Mouse (Mus musculus) ES-CJ7 (cell line): ENCODE results near the gene Adamts17.

Experiments used
- DNase-seq: peaks from one replicate; pipeline ENCODE4 v3.0.0; 2011; ENCODE audit warnings: low read depth, low spot score

Adamts17 gene

GRCm38 (mm10) chr7:66970235-66970634, 130.7 kb downstream of the Adamts17 start:
- no peak for DNase-seq

DNA sequence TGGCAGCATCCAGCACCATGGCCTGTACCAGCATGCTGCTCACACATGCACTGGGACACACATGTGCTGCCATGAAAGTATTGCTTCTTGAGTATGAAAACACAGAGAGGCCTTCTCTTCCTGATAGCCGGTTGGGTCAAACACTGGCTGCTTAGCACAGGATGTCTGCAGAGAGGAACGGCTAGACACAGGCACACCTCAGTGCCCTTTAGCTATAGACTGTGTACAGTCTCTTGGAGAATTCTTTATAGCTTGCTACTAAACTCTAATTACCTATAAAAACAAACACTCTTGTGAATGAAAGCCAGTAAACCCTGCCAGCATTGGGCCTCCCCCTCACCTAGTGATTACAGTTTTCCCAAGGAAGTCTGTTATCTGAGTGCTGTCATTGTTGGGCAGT, 131.4 kb downstream of the Adamts17 start:
- no peak for DNase-seq

DNA sequence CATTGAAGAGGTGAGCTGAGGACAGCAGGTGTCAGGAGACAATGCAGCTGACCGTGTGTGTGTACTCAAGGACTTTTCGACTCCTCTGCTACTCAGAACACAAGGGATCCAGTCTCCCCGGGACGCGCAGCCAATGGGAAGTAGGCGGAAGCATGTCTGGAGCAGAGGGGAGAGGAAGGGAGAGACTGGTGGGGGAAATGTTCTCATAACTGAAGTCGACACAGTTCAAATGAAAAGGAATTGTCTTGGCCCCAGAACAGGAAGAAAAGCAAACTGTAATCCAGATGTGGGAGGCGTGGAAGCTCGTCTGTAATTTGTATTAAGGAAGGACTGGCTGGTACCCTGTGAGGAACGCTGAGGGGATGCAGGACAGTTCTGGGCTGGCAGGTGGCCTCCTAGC, 135.3 kb downstream of the Adamts17 start:
- DNase-seq, result no peak

DNA sequence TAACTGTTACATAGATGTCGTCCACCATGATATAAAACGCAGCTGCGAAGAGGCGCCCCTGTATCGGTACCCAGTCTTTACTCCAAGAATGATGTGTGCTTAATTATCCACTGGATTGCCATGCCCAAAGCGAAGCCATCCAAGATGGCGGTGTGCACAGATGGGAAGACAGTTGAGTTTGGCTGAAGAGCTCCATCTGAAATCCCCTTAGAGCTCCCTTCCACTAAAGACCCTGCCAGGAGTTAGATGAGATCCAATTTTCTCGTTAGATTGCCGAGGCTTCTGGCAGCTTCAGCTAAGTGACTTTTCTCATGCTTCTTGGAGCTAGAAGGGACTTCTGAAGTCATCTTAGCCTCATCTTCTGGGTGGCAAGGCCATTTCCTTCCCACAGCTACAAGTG, 136.8 kb downstream of the Adamts17 start:
- DNase-seq, result no peak

DNA sequence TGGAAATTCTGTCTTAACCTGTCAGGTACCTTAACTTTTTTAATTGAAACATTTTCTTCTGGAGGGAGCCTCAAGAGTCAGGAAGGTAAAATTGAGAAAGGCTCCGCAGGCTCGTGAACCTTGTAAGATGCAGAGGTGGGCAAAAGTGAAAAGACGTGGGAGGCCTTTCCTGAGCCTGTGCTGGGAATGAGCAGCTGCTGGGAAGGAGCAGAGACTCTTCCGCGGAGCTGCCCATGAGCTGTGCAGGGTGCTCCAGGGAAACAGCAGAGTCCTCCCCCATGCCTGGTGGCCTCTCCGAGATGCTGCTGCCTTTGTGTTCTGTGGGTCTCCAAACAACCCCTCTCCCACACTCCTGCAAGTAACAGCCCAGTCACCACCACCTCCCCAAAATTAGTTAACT, 142.1 kb downstream of the Adamts17 start:
- DNase-seq, result no peak

DNA sequence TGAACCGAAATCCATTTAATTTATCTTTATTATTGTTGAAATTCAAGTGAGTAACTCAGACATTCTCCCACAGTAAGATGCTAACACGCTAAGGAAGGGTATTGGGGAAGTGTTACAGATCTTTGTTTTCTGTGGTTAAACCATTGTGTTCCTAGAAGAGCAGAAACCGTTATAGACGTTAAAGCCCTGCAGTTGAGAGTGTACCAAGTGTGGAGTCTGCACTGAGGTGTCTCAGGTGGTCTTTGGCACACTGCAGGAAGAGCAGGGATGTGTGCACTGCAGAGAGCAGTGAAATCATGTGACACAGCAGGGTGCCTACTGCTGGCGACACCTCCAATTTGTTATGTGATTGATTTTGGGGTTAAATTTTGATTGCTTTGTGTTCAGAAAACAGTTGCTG, 142.5 kb downstream of the Adamts17 start:
- no peak for DNase-seq

DNA sequence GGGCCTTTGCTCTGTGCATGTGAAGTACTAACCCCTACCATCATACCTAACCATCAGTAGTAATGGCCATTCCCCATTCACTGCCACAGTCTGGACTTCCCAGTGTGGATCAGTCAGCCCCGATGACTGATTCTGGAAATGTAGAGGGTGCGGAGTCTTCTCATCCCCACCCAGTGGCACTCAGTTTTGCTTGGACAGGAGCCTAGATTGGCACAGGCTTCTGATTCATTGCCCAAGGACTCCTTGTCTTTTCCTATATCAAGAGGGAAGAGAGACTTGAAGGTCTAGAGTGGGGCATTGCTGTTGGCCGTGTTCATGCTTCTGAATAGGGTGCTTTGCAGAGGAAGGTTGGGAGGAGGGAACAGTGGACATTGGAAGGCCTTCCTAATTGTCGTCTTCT, 148.1 kb downstream of the Adamts17 start:
- no peak for DNase-seq

DNA sequence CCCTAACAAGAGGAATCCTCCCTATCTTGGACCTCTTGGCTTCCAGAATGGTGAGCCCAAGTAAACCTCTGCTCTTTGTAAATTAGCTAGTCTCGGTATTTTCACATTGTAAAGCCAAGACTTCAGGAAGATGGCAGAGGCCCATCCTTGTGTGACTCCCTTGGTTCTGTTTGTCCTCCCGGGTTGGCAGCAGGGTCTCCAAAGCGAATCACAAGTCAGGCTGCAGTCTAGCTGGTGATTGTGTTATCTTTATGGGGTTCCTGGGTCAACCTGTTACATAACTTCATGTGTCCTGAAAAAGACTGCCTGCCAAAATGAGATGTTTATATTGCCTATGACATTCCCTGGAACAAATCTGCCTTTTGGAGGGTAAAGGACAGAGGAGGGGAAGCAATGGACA, 148.9 kb downstream of the Adamts17 start:
- no peak for DNase-seq

DNA sequence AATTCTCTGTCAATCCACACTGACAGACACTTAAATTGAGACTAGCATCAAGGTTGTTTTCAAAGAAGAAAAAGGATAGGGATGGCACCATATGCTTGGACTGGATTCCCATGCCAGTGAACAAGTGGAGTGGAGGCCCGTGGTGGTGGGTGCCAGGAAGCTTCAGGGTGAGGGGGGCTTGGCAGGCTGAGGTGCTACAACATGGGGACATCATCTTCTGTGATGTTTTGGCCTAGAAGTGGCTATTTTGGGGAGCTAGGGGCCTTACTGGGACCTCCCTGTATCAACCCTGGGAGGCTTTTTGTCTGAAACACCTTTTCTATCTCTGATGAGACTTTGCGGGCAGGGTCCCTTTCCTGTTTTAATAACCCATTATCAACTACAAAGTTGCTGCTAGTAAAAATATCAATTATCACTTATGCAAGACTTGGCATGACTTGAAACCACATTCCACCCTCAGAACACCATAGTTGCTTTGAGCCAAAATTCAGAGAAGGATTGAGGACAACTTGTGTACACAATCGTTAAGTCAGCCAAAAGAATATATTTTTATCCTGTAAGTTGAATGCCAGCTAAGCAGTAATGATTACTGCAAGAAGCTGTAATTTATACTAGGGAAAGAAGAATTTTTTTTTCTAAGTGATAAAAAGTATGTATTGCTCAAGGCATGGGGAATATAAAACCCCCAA, 150.0 kb downstream of the Adamts17 start:
- DNase-seq, result no peak

- no peak for DNase-seq
Measured at GRCm38 (mm10) chr7:66998821-66999220, 159.3 kb downstream of the Adamts17 start.

DNA sequence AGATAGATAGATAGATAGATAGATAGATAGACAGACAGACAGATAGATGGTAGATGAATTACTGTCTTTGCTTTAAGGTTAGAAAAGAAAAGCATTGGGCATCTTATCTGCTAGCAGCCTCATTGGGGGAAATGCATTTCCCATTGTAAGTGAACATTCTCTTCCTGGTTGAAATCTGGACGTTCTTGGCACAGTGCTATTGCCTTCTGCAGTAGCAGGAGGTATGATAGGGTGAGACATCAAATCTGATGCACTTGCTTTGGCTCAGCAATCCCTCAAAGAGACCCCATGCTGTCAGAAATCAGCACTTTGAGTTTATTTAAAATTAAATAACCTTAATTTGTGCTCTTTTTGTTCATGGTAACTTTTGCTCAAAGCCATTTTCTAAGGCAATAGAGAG, 164.1 kb downstream of the Adamts17 start:
- DNase-seq, result no peak

GRCm38 (mm10) chr7:67004220-67004619, 164.7 kb downstream of the Adamts17 start:
- no peak for DNase-seq

GRCm38 (mm10) chr7:67009841-67010240, 170.3 kb downstream of the Adamts17 start:
- no peak for DNase-seq

- DNase-seq, result no peak
Measured at GRCm38 (mm10) chr7:67012011-67012751, 172.6 kb downstream of the Adamts17 start.

DNA sequence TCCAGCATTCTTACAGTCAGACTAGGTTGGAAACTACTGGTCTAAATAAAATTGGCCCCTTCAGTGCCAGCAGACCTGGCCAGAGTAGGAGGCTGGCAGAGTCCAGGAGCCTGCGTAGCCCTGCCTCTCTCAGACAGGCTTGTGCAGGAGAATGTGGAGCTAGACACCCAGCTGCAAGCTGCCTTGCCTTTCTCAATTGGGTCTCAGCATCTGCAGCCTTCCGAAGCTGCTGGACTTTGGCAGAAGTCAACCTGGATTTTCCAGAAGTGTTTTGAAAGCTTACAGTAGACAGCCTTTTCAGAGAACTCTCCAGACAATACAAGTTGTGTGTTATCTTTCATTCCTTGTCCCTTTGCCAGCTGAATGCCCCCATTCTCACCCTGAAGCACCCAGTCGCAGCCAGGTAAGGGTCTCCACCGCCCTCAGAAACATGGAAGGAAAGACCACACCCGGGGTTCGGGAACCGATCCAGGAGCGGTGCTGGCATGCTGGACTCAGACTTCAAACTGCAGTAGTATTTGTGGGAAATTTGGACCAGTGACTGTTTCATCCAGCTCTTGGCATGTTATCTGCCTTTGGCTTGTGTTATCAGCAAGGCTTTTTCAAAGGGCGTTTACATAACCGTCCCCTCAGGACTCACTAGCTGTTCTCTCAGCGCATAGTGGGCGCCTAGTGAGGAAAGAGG, 173.8 kb downstream of the Adamts17 start:
- no peak for DNase-seq

DNA sequence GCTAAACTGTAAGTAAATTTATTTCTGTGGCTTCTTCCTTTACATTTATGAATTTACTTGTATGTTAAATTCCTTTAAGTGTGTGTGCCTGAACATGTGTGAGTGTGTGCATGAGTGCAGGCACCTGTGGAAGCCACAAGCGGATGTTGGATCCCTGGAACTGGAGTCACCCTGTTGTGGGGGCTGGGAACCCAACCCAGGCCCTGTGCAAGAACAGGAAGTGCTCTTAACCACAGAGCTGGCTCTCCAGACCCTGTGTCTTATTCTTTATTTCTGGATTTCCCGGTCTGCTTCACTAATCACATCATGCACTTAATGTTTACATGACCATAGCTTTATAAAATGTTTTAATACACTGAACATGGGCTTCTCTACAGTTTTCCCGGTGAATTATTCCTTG, 180.4 kb downstream of the Adamts17 start:
- no peak for DNase-seq

GRCm38 (mm10) chr7:67026114-67027070, 186.9 kb downstream of the Adamts17 start:
- DNase-seq, result no peak

DNA sequence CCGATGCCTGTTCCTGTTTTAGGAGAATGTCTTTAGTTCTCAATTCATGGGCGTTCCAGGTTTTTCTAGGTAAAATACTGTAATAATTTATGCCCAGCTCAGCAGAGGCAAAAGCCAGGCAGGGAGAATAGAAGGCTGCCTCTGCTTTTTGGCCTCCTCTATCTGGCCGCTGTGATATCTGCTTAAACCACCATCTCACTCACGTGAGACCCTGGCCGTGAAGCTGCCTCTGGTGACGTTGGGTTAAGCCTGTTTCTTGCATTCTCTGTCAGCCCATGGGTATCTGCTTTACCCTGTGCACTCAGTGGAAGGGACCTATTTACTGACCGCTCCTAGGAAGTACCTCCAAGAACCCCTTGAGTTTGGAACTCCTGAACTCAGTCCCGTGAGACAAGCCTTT, 187.7 kb downstream of the Adamts17 start:
- no peak for DNase-seq

DNA sequence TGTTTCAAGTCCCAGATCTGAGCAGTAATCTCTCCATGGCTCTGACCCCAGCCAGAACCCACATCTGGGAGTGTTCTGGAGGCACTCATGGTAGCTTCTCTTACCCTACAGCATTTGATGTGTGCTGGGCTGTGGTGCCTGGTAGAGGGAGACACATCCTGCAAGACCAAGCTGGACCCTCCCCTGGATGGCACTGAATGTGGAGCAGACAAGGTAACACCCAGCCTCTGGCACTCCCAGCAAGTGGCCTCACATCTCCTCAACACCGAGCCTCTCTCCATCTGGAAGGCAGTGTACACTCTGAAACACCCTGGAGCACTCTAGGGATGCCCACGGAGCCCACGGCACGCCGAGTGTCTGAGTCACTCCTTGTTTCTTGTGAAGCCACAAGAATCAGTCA, 188.2 kb downstream of the Adamts17 start:
- DNase-seq, result no peak

DNA sequence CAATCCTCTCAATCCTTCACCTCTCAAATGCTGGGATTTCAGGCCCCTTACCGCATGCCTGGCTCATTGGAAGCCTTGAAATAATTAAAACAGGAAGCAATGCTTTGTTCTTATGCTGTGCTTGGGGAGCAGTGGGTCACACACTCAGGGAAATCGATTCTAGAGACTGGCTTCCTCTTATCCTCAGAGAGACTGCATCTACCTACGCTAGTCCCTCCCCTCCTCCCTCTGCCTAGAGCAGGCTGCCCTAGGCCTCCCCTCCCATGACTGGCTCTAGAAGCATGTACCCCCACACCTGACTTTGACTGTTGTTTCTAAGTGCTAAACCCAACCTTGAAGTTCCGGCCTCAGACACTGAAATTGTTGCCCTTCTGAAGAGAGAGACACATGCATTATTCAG, 189.4 kb downstream of the Adamts17 start:
- no peak for DNase-seq

DNA sequence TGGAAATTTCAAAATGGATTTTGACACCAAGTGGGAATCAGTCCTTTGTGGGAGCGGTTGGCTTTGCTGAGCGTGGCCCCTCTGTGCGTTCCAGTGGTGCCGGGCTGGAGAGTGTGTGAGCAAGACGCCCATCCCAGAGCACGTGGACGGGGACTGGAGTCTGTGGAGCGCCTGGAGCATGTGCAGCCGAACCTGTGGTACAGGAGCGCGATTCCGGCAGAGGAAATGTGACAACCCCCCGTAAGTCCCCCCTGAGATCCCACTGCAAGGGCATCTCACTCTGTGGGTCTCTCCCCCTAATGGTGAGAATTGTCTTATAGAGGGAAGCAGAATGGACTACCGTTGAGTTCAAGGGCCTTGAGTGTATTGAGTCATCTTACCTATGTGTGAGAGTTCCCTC, 189.9 kb downstream of the Adamts17 start:
- no peak for DNase-seq

DNA sequence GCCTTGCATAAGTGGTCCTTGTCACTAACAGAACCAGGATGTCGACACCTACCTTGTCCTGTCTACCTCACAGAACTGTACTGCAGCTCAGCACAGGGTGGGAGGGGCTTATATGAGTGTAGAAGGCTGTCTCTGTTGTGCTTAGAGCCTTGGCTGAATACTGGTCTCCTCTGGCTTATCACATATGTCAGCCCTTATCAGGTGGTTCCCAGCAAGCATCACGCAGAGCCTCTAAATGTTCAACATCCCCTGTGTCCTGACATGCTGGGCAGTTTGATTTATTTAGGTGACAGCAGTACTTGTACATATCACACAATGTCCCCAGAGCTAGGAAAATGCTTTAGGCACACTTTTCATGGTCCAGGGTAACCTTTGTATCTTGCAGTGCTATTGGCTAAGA, 191.7 kb downstream of the Adamts17 start:
- DNase-seq, result no peak
